Comparison of ENCODE assay signal across 9 mouse cellular contexts in genomic region chr4:155696261-155697255, GRCm38 (mm10). TPM values are rescaled to one million over a fixed set of nuclear protein-coding genes. Genes with fewer than 3 reads are reported as not detected.
A peak's percentile ranks its signal among the peaks of the same experiment; 100 is the strongest.
DNase-seq lines count a peak whose midpoint lies in the region; ATAC-seq and TF ChIP-seq lines count a peak whose summit lies in the region.
"Had no signal": no experiment of that assay in that cellular context is flagged by ENCODE, and none has a peak within 500 bp of the region (broad histone marks: within the 10 kb centered on the region; RNA-seq: fewer than 3 reads in every experiment).

No protein-coding gene starts in this region.

- H3K9ac ChIP-seq in ES-Bruce4 (ENCODE audit: low read depth, poor library complexity, severe bottlenecking): peak overlapping the region; percentile 64
- peak overlapping the region; percentile 39; the same call in 1 of the 2 replicates for H3K9ac ChIP-seq in limb, embryonic 13.5 days
- H3K9ac ChIP-seq in liver, postnatal 0 days (replicated peaks): no peak overlapping the region
- H3K9ac ChIP-seq in kidney, embryonic 16.5 days (replicated peaks; ENCODE audit: low read length): no peak overlapping the region
- H3K9ac ChIP-seq in lung, postnatal 0 days (replicated peaks; ENCODE audit: low read depth): no peak overlapping the region

- intact Hi-C loops in heart, postnatal 14 days (cut with DNase I): loop anchor here (5.0 kb wide), 1 partner anchor 214 kb away; no protein-coding TSS in a partner anchor

- H3K27ac ChIP-seq in ES-Bruce4 (ENCODE audit: insufficient read depth, low read length): peak overlapping the region; percentile 93
- H3K27ac ChIP-seq in limb, embryonic 13.5 days: no peak overlapping the region
- no peak overlapping the region for H3K27ac ChIP-seq in liver, postnatal 0 days (ENCODE audit: low read depth)
- H3K27ac ChIP-seq in kidney, embryonic 16.5 days (ENCODE audit: low read length): no peak overlapping the region
- no peak overlapping the region for H3K27ac ChIP-seq in lung, postnatal 0 days (ENCODE audit: low read length)
- H3K27ac ChIP-seq: kidney, postnatal 0 days had no signal

- ATAC-seq in limb, embryonic 13.5 days (ENCODE audit: low FRiP score, low read depth): no peak
- ATAC-seq in liver, postnatal 0 days: no peak
- ATAC-seq in kidney, embryonic 16.5 days (ENCODE audit: low FRiP score, low TSS enrichment): no peak
- no peak for ATAC-seq in lung, postnatal 0 days

- no peaks in the 10 kb centered on the region for H3K9me3 ChIP-seq in ES-Bruce4 (replicated peaks; ENCODE audit: control insufficient read depth, insufficient read depth, low read length, poor library complexity, severe bottlenecking)
- no peaks in the 10 kb centered on the region for H3K9me3 ChIP-seq in limb, embryonic 13.5 days
- no peaks in the 10 kb centered on the region for H3K9me3 ChIP-seq in liver, postnatal 0 days (ENCODE audit: low read length)
- H3K9me3 ChIP-seq in kidney, embryonic 16.5 days (ENCODE audit: low read length): no peaks in the 10 kb centered on the region
- no peaks in the 10 kb centered on the region for H3K9me3 ChIP-seq in lung, postnatal 0 days (ENCODE audit: low read length)

- no peaks in the 10 kb centered on the region for H3K27me3 ChIP-seq in ES-Bruce4 (ENCODE audit: control insufficient read depth, insufficient read depth, low read length, poor library complexity, severe bottlenecking)
- peaks cover 12% of the 10 kb centered on the region; the same call in 1 of the 2 replicates for H3K27me3 ChIP-seq in limb, embryonic 13.5 days
- peaks cover 27% of the 10 kb centered on the region for H3K27me3 ChIP-seq in liver, postnatal 0 days (ENCODE audit: insufficient read depth, low read length)
- 0 out of 2 replicates have a peak, but pooled peaks cover 2% of the 10 kb centered on the region for H3K27me3 ChIP-seq in kidney, embryonic 16.5 days (ENCODE audit: insufficient read depth, low read length)
- H3K27me3 ChIP-seq in lung, postnatal 0 days (replicated peaks; ENCODE audit: insufficient read depth, low read length): no peaks in the 10 kb centered on the region; the same call in none of the 2 replicates

- DNase-seq in heart, adult 11 months: peak; percentile 85
- DNase-seq in heart, postnatal 14 days: no peak
- DNase-seq in cerebellum, adult 8-10 months: peak; percentile 52
- no peak for DNase-seq in liver, postnatal 0 days
- DNase-seq in lung, postnatal 0 days (ENCODE audit: low spot score): no peak

- peak overlapping the region; percentile 70 for H3K4me3 ChIP-seq in ES-Bruce4 (ENCODE audit: low read depth, low read length)
- peak overlapping the region; percentile 7; the same call in 1 of the 2 replicates for H3K4me3 ChIP-seq in limb, embryonic 13.5 days
- H3K4me3 ChIP-seq in liver, postnatal 0 days (ENCODE audit: low read depth, low read length): no peak overlapping the region
- H3K4me3 ChIP-seq in kidney, embryonic 16.5 days (ENCODE audit: low read length): no peak overlapping the region
- no peak overlapping the region for H3K4me3 ChIP-seq in lung, postnatal 0 days (ENCODE audit: low read depth, low read length)

- no peak for TF ChIP-seq CTCF in ES-Bruce4 (IDR thresholded peaks at IDR 0.05; ENCODE audit: low read depth, low read length)
- no peak for TF ChIP-seq CTCF in liver, postnatal 0 days (IDR thresholded peaks at IDR 0.05; ENCODE audit: low read depth)
- no peak for TF ChIP-seq CTCF in lung, postnatal 0 days (IDR thresholded peaks at IDR 0.05)

- WGBS in limb, embryonic 13.5 days: 71% methylated on average over 16 of the region's 16 CpGs
- WGBS in liver, postnatal 0 days (ENCODE audit: insufficient replicate concordance): 68% methylated on average over 16 of the region's 16 CpGs
- 73% methylated on average over 16 of the region's 16 CpGs for WGBS in kidney, embryonic 16.5 days
- 62% methylated on average over 16 of the region's 16 CpGs for WGBS in lung, postnatal 0 days

- TF ChIP-seq POLR2A in ES-Bruce4 (IDR thresholded peaks at IDR 0.05; ENCODE audit: insufficient read depth, low read length): peak; percentile 25

- peaks cover 2% of the 10 kb centered on the region for H3K4me1 ChIP-seq in ES-Bruce4 (ENCODE audit: control insufficient read depth, insufficient read depth, low read length)
- H3K4me1 ChIP-seq in limb, embryonic 13.5 days: peaks cover 21% of the 10 kb centered on the region
- H3K4me1 ChIP-seq in liver, postnatal 0 days (ENCODE audit: insufficient read depth): peaks cover 5% of the 10 kb centered on the region; the same call in 1 of the 2 replicates
- peaks cover 11% of the 10 kb centered on the region for H3K4me1 ChIP-seq in kidney, embryonic 16.5 days (ENCODE audit: insufficient read depth, low read length)
- H3K4me1 ChIP-seq in lung, postnatal 0 days (ENCODE audit: insufficient read depth, low read depth, low read length): peaks cover 4% of the 10 kb centered on the region; the same call in 1 of the 2 replicates

- H3K4me2 ChIP-seq in limb, embryonic 13.5 days (replicated peaks): peak overlapping the region; percentile 94
- H3K4me2 ChIP-seq in liver, postnatal 0 days (ENCODE audit: low read depth, low read length): no peak overlapping the region
- no peak overlapping the region for H3K4me2 ChIP-seq in kidney, embryonic 16.5 days (replicated peaks; ENCODE audit: low read depth, low read length)
- H3K4me2 ChIP-seq in lung, postnatal 0 days (replicated peaks; ENCODE audit: low read depth, low read length): no peak overlapping the region

- H3K36me3 ChIP-seq in ES-Bruce4 (ENCODE audit: control insufficient read depth, insufficient read depth, low read length, poor library complexity, severe bottlenecking): no peaks in the 10 kb centered on the region
- H3K36me3 ChIP-seq in limb, embryonic 13.5 days: no peaks in the 10 kb centered on the region
- no peaks in the 10 kb centered on the region for H3K36me3 ChIP-seq in liver, postnatal 0 days (replicated peaks; ENCODE audit: insufficient read depth, low read length)
- H3K36me3 ChIP-seq in kidney, embryonic 16.5 days (ENCODE audit: insufficient read depth, low read length): no peaks in the 10 kb centered on the region
- H3K36me3 ChIP-seq in lung, postnatal 0 days (ENCODE audit: insufficient read depth, low read length): no peaks in the 10 kb centered on the region

- TF ChIP-seq EP300 in ES-Bruce4 (IDR thresholded peaks at IDR 0.05; ENCODE audit: insufficient read depth, low read depth, low read length): peak; percentile 93
- TF ChIP-seq EP300 in liver, postnatal 0 days (IDR thresholded peaks at IDR 0.05; ENCODE audit: low read depth): no peak
- no peak for TF ChIP-seq EP300 in lung, postnatal 0 days (IDR thresholded peaks at IDR 0.05)

RNA-seq across cellular contexts. Expression of gene Fndc10, which starts 2.4 kb away (rescaled TPM):
- total RNA-seq in heart, postnatal 14 days (2021): 1 to 10 TPM; 1.5 to 1.8 TPM
- polyA plus RNA-seq in ES-Bruce4 (2011; ENCODE audit: insufficient read depth, insufficient read length, low read depth, missing spikeins): 11.9 and 15.0 TPM in 2 replicates
- 8.4 and 10.2 TPM in 2 replicates for polyA plus RNA-seq in limb, embryonic 13.5 days (2015; fragmentation: Nextera tagmentation; extraction: Ambion mirVana)
- 0.27 and 0.41 TPM in 2 replicates for polyA plus RNA-seq in liver, postnatal 0 days (2015; fragmentation: Nextera tagmentation; extraction: Ambion mirVana)
- 2.5 and 2.8 TPM in 2 replicates for polyA plus RNA-seq in kidney, embryonic 16.5 days (2015; fragmentation: Nextera tagmentation; extraction: Ambion mirVana)
- polyA plus RNA-seq in lung, postnatal 0 days (2015; fragmentation: Nextera tagmentation; extraction: Ambion mirVana): 3.3 and 3.6 TPM in 2 replicates

RNA-seq across cellular contexts. Expression of gene Ssu72, which starts 8.0 kb away (rescaled TPM):
- 10 to 100 TPM; 44.3 to 48.6 TPM for total RNA-seq in heart, postnatal 14 days (2021)
- polyA plus RNA-seq in ES-Bruce4 (2011; ENCODE audit: insufficient read depth, insufficient read length, low read depth, missing spikeins): 144 and 151 TPM in 2 replicates
- 141 and 150 TPM in 2 replicates for polyA plus RNA-seq in limb, embryonic 13.5 days (2015; fragmentation: Nextera tagmentation; extraction: Ambion mirVana)
- polyA plus RNA-seq in liver, postnatal 0 days (2015; fragmentation: Nextera tagmentation; extraction: Ambion mirVana): 66.6 and 66.9 TPM in 2 replicates
- 144 and 159 TPM in 2 replicates for polyA plus RNA-seq in kidney, embryonic 16.5 days (2015; fragmentation: Nextera tagmentation; extraction: Ambion mirVana)
- polyA plus RNA-seq in lung, postnatal 0 days (2015; fragmentation: Nextera tagmentation; extraction: Ambion mirVana): 166 and 178 TPM in 2 replicates

RNA-seq across cellular contexts. Expression of gene Mib2, which starts 27.6 kb away (rescaled TPM):
- 10 to 100 TPM; 22.4 to 24.9 TPM for total RNA-seq in heart, postnatal 14 days (2021)
- polyA plus RNA-seq in ES-Bruce4 (2011; ENCODE audit: insufficient read depth, insufficient read length, low read depth, missing spikeins): 13.4 and 18.4 TPM in 2 replicates
- 30.5 and 34.3 TPM in 2 replicates for polyA plus RNA-seq in limb, embryonic 13.5 days (2015; fragmentation: Nextera tagmentation; extraction: Ambion mirVana)
- 3.4 and 4.3 TPM in 2 replicates for polyA plus RNA-seq in liver, postnatal 0 days (2015; fragmentation: Nextera tagmentation; extraction: Ambion mirVana)
- 31.9 and 34.1 TPM in 2 replicates for polyA plus RNA-seq in kidney, embryonic 16.5 days (2015; fragmentation: Nextera tagmentation; extraction: Ambion mirVana)
- polyA plus RNA-seq in lung, postnatal 0 days (2015; fragmentation: Nextera tagmentation; extraction: Ambion mirVana): 16.3 and 19.8 TPM in 2 replicates

RNA-seq across cellular contexts. Expression of gene Tmem240, which starts 38.0 kb away (rescaled TPM):
- total RNA-seq in heart, postnatal 14 days (2021): under 1 TPM; 0.38 to 0.44 TPM
- 0.21 and 0.54 TPM in 2 replicates for polyA plus RNA-seq in ES-Bruce4 (2011; ENCODE audit: insufficient read depth, insufficient read length, low read depth, missing spikeins)
- 1.0 and 1.1 TPM in 2 replicates for polyA plus RNA-seq in limb, embryonic 13.5 days (2015; fragmentation: Nextera tagmentation; extraction: Ambion mirVana)
- polyA plus RNA-seq in liver, postnatal 0 days (2015; fragmentation: Nextera tagmentation; extraction: Ambion mirVana): 0.02 and 0.06 TPM in 2 replicates
- polyA plus RNA-seq in kidney, embryonic 16.5 days (2015; fragmentation: Nextera tagmentation; extraction: Ambion mirVana): 0.45 and 0.53 TPM in 2 replicates
- polyA plus RNA-seq in lung, postnatal 0 days (2015; fragmentation: Nextera tagmentation; extraction: Ambion mirVana): 0.58 and 0.63 TPM in 2 replicates

RNA-seq across cellular contexts. Expression of gene Mmp23, which starts 43.4 kb away (rescaled TPM):
- 10 to 100 TPM; 14.5 to 16.8 TPM for total RNA-seq in heart, postnatal 14 days (2021)
- polyA plus RNA-seq in ES-Bruce4 (2011; ENCODE audit: insufficient read depth, insufficient read length, low read depth, missing spikeins): 11.7 and 13.6 TPM in 2 replicates
- polyA plus RNA-seq in limb, embryonic 13.5 days (2015; fragmentation: Nextera tagmentation; extraction: Ambion mirVana): 17.1 and 19.1 TPM in 2 replicates
- polyA plus RNA-seq in liver, postnatal 0 days (2015; fragmentation: Nextera tagmentation; extraction: Ambion mirVana): 5.9 and 6.8 TPM in 2 replicates
- polyA plus RNA-seq in kidney, embryonic 16.5 days (2015; fragmentation: Nextera tagmentation; extraction: Ambion mirVana): 70.4 and 71.7 TPM in 2 replicates
- polyA plus RNA-seq in lung, postnatal 0 days (2015; fragmentation: Nextera tagmentation; extraction: Ambion mirVana): 44.5 and 46.2 TPM in 2 replicates

Comparison
In these comparisons a context has a peak if more than half of its experiments do, and no peak if none do; other contexts are left out.
1. DNase-seq: peak in heart, adult 11 months (single experiment) and cerebellum, adult 8-10 months (single experiment); none in heart, postnatal 14 days (0 of 2), liver, postnatal 0 days (single experiment) and lung, postnatal 0 days (single experiment).
2. H3K4me3 ChIP-seq: peak in ES-Bruce4 (single experiment) and limb, embryonic 13.5 days (single experiment); none in liver, postnatal 0 days (single experiment), kidney, embryonic 16.5 days (single experiment) and lung, postnatal 0 days (single experiment).
3. H3K9ac ChIP-seq: peak in ES-Bruce4 (single experiment) and limb, embryonic 13.5 days (single experiment); none in liver, postnatal 0 days (single experiment), kidney, embryonic 16.5 days (single experiment) and lung, postnatal 0 days (single experiment).